Mouse (Mus musculus) CH12.LX (cell line): ENCODE results near the gene 4930402H24Rik.

ENCODE experiments used
- CTCF ChIP-seq, 2 experiments: IDR thresholded peaks in 1 of 2; conservative IDR thresholded peaks in 1 of 2; 2 replicates each; pipeline ENCODE4 v1.5.1; 2011 to 2012; ENCODE audit warnings: low read depth in 2 of 2, low read length in 2 of 2, improper control_type of control experiment in 1 of 2, inconsistent platforms in 1 of 2, mild to moderate bottlenecking in 1 of 2, moderate library complexity in 1 of 2
- EP300 ChIP-seq: IDR thresholded peaks from 2 replicates; pipeline ENCODE4 v1.6.1; 2011; ENCODE audit warnings: low read length, improper control_type of control experiment
- ETS1 ChIP-seq: conservative IDR thresholded peaks from 2 replicates; pipeline ENCODE4 v1.6.1; 2012; ENCODE audit warnings: low read depth, mild to moderate bottlenecking, inconsistent platforms, low read length, improper control_type of control experiment, moderate library complexity
- GABPA ChIP-seq: IDR thresholded peaks from 2 replicates; pipeline ENCODE4 v1.6.1; 2012; ENCODE audit warnings: low read depth, low read length, improper control_type of control experiment, inconsistent platforms; ENCODE audit not compliant: insufficient replicate concordance
- MXI1 ChIP-seq: IDR thresholded peaks from 2 replicates; pipeline ENCODE4 v1.6.1; 2011; ENCODE audit warnings: mild to moderate bottlenecking, low read depth, low read length, improper control_type of control experiment
- PAX5 ChIP-seq: IDR thresholded peaks from 2 replicates; pipeline ENCODE4 v1.6.1; 2012; ENCODE audit warnings: low read length, inconsistent platforms, mixed read lengths
- POLR2A ChIP-seq: IDR thresholded peaks from 2 replicates; pipeline ENCODE4 v1.6.1; 2011; ENCODE audit warnings: low read depth, mild to moderate bottlenecking, improper control_type of control experiment, low read length
- UBTF ChIP-seq: IDR thresholded peaks from 2 replicates; pipeline ENCODE4 v1.6.1; 2012; ENCODE audit warnings: low read depth, mild to moderate bottlenecking, inconsistent platforms, low read length, improper control_type of control experiment, moderate library complexity
- ZNF384 ChIP-seq: IDR thresholded peaks from 2 replicates; pipeline ENCODE4 v1.6.1; 2012; ENCODE audit warnings: low read depth, low read length, improper control_type of control experiment, inconsistent platforms

GRCm38 (mm10) chr2:130780615-130781303 is 125.4 kb downstream of the 4930402H24Rik start:
- TF ChIP-seq ETS1 (no peak), CTCF (conservative IDR thresholded peaks at IDR 0.05 in 1 of 2, IDR thresholded peaks at IDR 0.05 in 1 of 2; ENCODE audit: low read depth in 2 of 2, low read length in 2 of 2) (no peak), PAX5 (no peak), EP300 (no peak), GABPA (no peak), POLR2A (no peak), ZNF384 (no peak), UBTF (no peak), MXI1 (no peak)
